Mouse (Mus musculus) cerebellum, adult 11 months (tissue): Measurements from ENCODE around the gene Zcchc4.
"Not testable (repeated sequence)": the region's sequence is repeated elsewhere in the genome, so short reads cannot be mapped to it uniquely, and the experiment has no call there.

Experiments used
- DNase-seq: peaks from one replicate; pipeline ENCODE4 v3.0.0; 2022

Gene Zcchc4

DNA sequence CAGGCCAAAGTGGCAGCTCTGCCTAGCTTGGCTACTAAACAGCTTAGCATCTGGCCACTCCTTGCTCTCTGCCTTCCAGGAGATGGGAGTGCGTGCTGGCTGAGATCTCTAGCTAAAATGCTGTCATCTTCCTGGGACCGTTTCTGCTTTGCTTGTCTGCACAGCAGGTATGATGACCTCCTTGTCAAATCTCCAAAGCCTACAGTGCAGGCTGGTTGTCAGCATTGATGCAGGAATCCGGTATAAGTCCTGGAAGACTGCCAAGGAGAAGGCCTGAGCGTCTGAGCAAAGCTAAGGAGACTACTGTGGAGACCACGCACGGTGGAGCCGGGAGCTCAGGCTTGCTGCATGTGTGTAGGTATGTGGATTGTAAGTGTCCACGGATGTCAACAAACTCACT, at the start of gene Zcchc4:
Zcchc4 (plus strand) TSS at position 173 of the 400 bp plus-strand sequence.
- no peak for DNase-seq

DNA sequence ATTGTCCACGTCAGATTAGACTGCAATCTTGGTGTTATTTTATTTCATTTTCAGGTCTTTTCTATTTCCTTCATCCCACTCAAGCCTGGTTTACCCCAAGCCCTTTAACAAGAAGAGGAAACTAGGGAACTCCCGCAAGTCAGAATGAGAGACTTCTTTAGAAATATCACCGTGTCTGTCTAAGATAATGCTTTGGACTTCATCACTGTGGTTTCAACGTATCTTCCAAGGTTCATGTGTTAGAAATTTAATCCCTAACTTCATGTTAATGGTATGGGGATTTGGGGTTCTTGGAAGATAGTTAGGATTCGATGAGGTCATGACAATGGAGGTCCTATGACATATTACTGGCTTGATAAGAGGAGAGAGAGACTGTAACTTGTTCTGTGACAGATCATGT, 47.5 kb upstream of the Zcchc4 start:
- DNase-seq: no peak

DNA sequence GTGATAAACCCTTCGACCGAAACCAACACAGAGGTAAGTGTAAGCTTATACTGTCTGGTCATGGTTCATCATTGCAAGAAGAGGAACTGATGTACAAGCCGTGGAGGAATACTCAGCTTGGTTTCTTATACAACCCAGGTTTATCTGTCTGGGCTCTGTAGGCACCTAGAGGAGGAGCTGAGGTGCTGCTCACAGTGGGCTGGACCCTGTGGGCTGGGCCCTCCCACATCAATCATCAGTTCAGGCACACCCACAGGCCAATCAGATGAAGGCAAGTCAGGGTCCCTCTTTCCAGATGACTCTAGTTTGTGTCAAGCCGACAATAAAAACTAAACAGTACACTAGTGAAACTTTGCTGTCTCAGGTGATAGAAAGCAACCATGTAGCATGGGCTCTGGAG, 42.4 kb upstream of the Zcchc4 start:
- no peak for DNase-seq

DNA sequence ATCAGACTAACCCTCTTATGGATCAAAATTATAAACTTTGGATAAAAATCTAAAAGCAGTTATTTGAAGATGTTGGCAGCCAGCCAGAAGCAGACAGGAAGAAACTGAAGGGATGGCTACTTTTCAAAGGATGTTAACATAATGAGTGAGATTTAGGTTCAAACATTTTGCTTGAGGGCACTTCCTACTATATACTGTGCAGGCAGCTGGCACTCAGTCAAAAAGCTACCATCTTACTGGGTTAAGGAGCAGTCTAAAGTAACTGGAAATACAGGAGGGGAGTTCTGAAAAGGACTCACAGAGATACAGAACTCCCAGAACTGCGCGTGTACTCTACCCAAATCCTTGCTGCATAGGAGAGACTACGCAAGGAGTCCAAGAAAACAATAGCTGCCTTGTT, 39.2 kb upstream of the Zcchc4 start:
- no peak for DNase-seq

DNA sequence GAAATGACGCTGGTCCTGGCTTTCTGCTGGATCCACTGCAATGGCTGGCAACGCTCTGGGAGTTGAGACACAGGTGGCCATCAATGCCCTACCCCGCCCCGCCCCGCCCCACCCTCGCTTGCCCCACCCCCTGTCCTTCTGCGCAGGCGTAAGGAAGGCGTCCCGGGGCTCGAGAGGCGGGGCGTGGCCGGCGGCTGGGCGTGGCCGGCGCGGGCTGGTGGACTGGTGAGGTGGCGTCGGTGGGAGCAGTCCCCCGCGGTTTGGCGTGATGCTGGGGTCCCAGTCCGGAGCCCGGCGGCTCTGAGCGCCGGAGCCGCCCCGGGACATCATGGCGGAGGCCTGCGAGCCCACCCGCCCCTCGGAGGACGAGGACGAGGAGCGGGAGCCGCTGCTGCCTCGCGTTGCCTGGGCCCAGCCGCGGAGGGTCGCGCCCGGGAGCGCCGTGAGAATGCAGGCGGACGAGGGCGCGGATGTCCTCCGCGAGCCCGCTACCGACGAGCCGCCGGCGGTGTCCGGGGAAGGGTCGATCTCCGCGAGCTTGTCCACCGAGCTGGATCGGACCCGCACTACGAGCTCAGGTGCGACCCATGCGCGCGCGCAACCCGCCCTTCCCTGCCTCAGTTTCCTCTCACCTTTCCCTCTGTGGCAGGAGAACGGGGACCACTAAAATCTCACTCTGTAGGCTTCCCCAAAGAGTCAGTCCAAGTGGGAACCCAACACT, 33.7 kb upstream of the Zcchc4 start, which contains the start of gene Pi4k2b:
Pi4k2b (plus strand) TSS at position 184 of the 721 bp plus-strand sequence.
- peak; percentile 16 for DNase-seq

DNA sequence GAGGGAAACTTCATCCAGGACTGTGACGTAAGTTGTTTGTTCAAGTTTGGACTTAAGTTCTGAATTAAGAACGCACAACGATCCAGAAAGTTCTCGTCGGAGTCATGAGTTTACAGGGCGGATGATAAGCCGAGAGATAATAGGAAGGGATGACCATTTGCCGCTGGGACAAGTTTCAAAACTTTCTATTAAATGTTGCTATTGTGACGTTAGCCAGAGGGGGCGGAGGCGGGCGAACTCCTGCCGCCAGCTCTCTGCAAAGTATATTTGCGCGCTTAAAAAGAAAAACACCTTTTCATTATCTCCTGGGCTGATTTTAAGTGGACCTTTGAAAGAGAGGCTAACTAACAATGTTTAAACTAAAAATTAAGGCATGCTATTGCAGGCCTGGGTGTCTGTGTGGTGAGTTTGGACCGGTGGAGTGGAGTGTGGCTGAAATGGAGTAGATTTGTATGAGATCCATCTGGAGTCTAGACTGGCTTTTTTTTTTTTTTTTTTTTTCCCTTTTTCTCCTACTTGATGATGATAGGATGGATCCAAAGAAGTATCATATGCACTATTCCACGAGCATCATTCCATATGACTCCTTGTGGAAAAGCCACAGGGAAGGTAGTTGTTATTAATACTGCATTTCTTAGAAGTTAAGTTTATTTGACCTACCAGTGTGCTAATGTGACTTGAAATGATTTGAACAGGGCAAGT, 32.9 kb upstream of the Zcchc4 start:
- no peak for DNase-seq

DNA sequence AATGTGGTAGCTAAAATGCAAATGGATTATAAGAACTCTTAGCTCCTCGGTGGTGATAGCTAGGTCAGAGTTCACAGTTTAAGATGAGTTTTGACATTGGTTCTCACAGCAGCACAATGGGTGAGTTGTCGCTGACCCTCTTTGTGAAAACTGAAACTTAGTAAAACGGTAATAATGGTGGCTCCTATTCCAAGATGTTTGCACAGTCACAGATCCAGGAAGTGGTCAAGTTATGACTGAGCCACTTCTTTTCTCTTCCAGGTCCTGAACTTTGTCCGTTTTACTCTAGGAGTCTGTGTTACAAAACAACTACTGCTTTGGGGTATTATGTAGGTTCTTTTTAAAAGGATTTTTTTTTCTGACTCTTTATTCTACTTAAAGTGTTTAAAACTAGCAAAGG, 32.0 kb upstream of the Zcchc4 start:
- no peak for DNase-seq

DNA sequence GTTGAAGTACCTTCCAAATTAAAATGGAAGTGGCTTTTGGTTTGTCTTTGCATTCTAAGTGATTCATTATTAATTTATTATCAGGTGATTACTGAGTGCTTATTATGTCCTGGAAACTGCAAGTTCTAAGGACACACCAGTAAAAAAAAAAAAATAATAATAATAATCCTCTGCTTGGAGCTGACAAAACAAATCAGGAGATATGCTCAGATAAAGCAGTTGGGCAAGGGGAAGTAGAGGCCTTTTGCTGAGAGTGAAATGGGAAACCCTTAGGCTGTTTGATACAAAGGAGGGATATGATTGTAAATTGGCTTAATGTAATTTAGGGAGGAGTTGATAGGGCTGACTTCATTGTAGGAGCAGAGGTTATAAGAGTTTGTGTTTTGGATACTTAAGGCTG, 28.3 kb upstream of the Zcchc4 start:
- no peak for DNase-seq

DNA sequence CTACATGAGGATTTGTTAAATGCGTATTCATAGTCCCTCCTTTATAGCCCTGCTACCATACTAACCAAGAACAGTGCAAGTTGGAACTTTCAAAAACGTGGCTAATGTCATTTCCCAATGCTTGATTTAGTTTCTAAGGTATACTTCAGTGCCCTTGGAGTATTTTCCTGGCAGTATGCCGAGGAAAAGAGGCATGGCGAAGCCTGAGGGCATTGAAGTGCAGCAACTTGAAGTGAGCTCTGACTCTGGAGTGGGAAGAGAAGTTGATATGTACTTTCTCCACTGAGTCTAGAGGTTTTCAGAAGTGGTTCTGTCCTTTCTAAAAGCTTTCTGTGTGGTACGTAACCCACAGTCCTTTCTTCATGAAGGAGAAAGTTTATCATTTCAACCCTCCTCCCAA, 26.5 kb upstream of the Zcchc4 start:
- DNase-seq: no peak

DNA sequence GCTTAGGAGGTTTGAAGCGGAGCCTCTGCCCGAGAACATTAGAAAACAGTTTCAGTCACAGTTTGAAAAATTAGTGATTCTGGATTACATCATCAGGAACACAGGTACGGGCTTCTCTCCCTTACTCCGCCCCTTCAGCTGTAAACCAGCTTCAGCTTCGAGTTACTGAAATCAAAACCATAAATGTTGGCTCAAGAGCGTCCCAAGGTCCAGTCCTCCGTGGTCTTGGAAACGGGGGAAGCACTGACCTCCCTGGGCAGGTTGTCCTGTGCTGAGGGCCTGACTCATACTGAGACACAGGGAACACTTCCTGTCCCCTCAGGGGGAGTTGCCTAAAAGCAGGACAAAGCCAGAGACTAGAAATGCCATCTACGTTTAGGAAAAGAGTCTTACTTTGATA, 22.1 kb upstream of the Zcchc4 start:
- no peak for DNase-seq

DNA sequence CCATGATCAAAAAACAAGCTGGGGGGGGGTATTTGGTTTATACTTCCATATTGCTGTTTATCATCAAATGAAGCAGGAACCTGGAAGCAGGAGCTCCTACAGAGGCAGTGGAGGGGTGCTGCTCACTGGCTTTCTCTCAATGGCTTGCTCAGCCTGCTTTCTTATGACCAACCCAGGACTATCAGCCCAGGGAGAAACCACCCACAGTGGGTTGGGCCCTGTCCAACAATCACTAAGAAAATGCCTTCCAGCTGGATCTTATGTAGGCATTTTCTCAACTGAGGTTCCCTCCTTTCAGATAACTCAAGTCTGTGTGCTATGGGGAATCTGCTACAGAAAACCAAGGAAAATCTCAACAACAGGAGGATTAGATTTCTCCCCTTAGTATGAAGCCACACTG, 21.0 kb upstream of the Zcchc4 start:
- no peak for DNase-seq

DNA sequence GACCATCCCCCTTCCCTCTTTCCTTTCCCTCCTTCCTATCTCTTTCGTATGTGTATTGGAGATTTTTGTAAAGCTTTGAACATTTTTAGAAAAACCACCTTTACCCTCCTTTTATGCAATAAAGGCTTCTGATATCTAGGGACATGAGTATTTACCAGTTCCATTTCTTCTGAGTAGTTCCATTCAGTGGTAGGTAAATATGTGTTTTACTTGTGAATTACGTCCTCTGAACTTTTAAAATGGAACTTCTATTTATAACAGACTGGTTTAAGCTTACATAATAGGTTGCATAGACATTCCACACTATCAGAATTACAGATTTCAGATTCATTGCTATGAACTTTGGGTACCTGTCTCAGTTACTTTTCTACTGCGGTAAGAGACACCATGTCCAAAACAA, 19.9 kb upstream of the Zcchc4 start:
- DNase-seq: no peak

DNA sequence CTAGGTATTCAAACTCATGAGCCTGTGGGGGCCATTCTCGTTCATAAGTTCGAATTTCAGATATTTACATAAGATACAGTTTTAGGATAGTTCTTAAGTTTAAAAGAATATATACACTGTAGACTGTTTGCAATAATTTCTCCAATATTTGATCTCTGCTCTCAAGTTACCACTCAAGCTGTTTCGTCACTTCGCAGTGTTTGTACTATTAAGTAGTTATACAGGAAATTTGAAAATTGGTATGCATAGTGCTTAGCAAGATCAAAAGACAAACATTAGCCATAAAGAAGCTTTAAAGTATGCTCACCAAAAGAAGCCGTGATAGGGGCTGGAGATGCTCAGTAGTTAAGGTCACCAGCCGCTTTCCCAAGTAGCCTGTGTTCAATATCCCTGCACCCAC, 19.2 kb upstream of the Zcchc4 start:
- DNase-seq: no peak

DNA sequence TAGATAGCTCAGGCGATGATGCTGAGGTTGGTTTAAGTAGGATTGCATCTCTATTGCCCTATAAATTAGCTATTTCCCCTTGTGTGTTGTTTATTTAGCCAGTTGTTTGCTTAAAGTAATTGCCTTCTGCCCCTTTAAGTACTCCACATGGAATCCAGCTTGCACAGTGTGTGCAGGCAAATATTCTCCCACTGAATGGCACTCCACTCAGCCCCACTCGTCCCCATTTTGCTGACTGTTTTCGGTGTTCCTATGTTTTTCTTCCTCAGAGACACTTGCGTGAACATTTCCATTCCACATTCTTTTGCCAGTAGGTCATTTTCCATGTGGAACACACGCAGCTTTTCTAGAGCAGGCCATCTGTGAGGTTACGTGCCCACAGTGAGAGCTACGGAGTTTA, 12.6 kb upstream of the Zcchc4 start:
- DNase-seq: no peak

DNA sequence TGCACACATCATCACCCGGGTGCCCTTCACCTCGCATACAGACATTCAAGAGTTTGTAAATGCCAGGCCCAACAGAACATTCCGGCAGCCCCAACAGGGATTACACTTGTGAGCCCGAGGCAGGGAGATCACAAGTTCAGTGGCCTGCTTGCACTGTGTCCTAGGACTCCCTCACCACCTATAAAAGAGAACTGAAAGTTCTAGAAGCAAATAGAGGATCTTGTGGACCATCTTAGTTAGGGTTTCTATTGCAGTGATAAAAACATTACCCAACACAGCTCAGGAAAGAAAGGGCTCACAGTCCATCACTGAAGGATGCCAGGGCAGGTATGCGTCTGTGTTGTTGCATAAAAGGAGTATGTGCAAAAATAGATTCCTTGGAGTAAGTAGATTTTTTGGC, 942 bp upstream of the Zcchc4 start:
- DNase-seq: no peak

DNA sequence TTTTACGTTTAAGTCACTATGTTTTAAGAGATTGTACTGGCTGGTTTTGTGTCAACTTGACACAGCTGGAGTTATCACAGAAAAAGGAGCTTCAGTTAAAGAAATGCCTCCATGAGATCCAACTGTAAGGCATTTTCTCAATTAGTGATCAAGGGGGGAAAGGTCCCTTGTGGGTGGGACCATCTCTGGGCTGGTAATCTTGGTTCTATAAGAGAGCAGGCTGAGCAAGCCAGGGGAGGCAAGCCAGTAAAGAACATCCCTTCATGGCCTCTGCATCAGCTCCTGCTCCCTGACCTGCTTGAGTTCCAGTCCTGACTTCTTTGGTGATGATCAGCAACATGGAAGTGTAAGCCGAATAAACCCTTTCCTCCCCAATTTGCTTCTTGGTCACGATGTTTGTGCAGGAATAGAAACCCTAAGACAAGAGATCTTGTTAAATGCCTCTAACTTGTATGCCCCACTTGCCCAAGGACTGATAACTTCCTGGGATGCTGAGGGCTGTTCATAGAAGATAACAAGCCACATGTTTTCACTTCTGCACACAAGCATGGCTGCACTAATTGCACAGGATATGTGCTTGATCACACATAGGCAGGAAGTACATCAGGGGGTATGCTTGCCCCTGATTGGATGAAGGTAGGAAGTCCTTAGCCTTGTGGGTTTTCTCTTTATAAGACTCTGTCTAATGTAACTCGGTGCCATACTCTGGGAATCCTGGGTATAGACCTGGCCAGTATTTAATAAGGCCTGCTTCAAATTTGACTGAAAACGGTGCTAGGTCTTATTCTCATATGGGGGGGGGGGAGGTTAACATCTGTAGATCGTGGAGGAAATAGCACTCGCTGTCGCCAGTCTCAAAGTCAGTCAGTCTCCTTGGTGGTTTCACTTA, 1.5 kb downstream of the Zcchc4 start:
- DNase-seq: not testable (repeated sequence)

DNA sequence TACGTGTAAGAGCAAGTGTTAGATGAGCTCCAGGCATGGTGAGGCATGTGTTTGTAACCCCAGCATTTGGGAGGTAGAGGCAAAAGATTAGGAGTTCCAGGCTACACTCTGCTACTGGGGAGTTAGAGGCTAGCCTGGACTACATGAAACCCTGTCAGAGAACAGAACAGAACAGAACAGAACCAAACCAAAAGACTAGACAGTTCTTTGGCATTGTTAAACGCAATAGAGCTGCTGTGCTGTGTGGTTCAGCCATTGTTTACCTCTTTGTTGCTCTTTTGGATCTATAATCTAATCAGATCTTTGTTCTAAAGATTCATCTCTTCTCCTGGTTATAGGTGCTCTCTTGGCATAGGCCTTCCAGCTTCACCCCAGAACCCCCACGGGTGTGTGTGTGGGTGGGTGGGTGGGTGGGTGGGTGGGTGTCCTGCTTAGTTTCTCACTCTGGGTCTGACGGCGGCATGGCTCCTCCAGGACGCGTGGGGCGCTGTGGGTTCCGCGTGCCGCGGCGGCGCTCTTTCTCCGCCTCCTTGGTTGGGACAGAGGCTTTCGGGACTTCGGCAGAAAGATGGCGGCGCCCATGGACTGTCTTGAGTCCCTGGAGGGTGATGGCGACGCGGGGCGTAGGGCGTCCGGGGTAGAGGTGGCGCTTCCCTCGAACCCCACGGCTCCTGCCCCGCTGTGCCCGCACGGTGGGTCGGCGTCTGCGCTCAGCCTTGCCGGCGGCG, 7.5 kb downstream of the Zcchc4 start:
- peak; percentile 77 for DNase-seq

DNA sequence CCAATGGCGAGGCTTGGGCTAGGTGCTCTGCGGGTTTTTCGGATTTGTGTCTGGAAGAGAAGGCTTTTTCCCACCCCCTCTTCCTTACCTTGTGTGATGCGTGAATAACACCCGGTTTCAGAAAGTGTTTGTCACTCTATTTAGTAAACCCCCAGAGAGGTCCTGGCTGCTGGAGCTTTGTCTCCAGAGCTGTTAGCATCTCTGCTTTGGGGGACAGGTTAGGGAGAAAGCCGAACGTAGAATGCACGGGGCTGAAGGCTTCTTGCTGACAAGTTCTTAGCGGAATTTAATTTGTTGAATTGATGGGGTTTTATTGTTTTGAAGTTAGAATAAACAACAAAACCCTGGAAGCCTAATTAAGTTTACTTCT, 8.0 kb downstream of the Zcchc4 start:
- no peak for DNase-seq

DNA sequence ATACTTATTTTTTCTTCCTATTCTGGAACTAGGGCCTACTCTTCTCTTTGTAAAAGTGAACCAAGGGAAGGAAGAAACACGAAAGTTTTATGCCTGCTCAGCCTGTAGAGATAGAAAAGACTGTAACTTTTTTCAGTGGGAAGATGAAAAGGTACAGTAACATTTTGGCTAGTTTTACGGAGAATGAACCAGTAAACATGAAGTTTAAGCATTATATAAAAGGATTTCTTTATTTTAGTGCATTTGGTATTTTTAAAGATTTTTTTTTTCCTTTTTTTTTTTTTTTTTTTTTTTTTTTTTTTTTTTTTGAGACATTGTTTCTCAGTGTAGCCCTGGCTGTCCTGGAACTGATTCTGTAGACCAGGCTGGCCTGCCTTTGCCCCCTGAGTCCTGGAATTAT, 8.7 kb downstream of the Zcchc4 start:
- no peak for DNase-seq

DNA sequence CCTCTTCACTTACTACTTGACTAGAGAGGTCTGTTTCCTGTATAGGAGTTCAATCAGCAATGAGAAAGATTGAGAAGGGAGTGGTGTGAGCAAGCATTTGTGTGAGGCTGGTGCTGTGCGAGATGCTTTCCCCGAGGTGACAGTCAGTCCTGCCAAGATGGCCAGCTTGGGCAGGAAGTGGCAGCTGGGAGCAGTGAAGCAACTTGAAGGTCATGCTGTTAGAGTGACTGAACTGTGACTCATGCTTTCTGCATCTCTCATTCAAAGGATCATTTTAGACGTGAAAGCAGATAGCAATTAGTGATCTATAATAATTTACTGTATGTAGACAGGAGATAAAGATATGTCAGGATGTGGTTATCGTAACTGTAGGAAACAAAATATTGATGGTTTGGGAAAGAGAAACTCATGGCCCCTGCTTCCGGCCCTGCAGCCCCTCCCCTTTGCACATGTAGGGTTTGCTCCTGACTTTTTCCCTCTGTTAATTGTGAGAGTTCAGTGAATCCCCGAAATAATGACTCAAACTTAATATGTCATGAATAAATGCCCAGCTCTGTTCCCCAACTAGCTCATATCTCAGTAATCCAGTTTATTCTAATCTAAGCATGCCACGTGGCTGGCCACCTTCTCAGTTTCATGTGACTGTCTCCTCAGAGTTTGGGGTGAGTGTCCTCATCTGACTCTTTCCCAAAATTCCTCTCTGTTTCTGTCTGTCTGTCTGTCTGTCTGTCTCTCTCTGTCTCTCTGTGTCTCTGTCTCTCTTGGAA, 11.5 kb downstream of the Zcchc4 start:
- DNase-seq: no peak

DNA sequence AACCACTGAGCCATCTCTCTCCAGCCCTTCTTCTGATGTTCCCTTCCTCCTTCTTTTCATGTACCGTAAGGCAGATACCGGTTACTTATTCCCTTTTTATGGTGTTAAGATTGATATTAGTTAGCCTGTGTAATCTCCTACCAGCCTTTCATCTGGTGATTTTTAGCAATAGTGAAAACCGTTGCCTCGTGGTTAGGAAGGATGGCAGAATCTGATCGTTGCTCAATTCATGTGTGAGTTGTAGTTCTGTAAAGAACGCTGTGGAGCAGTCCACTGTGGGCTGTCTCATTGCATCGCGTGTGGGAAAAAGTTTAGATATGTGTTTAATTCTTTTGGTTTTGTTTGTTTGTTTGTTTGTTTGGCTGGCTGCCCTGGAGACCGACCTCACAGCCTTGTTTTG, 18.0 kb downstream of the Zcchc4 start:
- DNase-seq: no peak

DNA sequence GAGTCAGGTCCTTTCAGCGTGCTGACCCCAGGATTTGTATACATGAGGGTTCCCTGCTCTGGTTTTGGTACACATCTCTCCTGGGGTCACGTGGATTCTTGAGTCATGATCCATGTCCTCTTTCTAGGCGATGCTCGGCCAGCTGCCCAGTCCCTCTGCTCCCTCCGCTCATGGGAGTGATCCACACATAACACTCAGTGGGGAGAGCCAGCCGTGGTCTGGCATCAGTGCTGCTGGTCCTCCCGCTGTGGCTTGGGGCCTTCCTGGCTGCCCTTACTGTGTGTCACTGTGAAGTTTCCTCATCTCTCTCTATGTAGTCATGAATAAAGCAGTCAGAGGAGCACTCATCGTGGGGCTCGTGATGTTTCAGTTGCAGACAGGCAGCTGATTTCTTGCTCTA, 18.9 kb downstream of the Zcchc4 start:
- no peak for DNase-seq
